Mouse (Mus musculus) stomach, postnatal 0 days (tissue): ENCODE measurements at regions not wholly inside any gene's neighbourhood (a gene's known extent, or its start where the extent isn't known, plus 50 kb on each side); places are given as distances from the start of the nearest gene placed in this dataset.

Experiments used
- CTCF ChIP-seq: IDR thresholded peaks from 2 replicates; pipeline ENCODE4 v1.5.1; 2016; ENCODE audit warnings: antibody characterized with exemption, low read depth, mild to moderate bottlenecking, moderate library complexity
- EP300 ChIP-seq: optimal IDR thresholded peaks from 2 replicates; pipeline ENCODE3; 2016; ENCODE audit warnings: antibody characterized with exemption

- TF ChIP-seq CTCF (no peak), EP300 (no peak)
These were observed 479.9 kb downstream of the Gm826 start for GRCm38 (mm10) chr2:159853891-159854665.
